Mouse (Mus musculus) heart, adult 11 months (tissue): ENCODE measurements at regions not wholly inside any gene's neighbourhood (a gene's known extent, or its start where the extent isn't known, plus 50 kb on each side); places are given as distances from the start of the nearest gene placed in this dataset.

Experiments
- DNase-seq: peaks from one replicate; pipeline ENCODE4 v3.0.0; 2022

- DNase-seq = peak; percentile 54
Observed at GRCm38 (mm10) chr1:152164843-152165489, 75.0 kb upstream of the 1700025G04Rik start.

GRCm38 (mm10) chr1:152164212-152164611, 74.3 kb upstream of the 1700025G04Rik start:
- peak; percentile 78 for DNase-seq

- peak; percentile 30 for DNase-seq
Observed at GRCm38 (mm10) chr1:152152474-152152873, 62.5 kb upstream of the 1700025G04Rik start.

- no peak for DNase-seq
Observed at GRCm38 (mm10) chr1:152148731-152149130, 58.8 kb upstream of the 1700025G04Rik start.

- peak; percentile 94 for DNase-seq
Observed at GRCm38 (mm10) chr1:152140175-152140574, 50.2 kb upstream of the 1700025G04Rik start.
